Mouse (Mus musculus): Measurements from ENCODE around the gene Hddc3. TPM values are rescaled to one million over a fixed set of nuclear protein-coding genes. Genes with fewer than 3 reads are reported as not detected.

Hddc3 gene
- total and polyA plus RNA-seq, 3 experiments = 47.1 to 58.1 TPM; not detected in 1

- TF ChIP-seq CHD1 (IDR thresholded peaks at IDR 0.05; ENCODE audit: low read depth, low read length) (no peak), MAFK (IDR thresholded peaks at IDR 0.05; ENCODE audit: borderline replicate concordance, low read depth, low read length) (no peak), ZNF384 (IDR thresholded peaks at IDR 0.05; ENCODE audit: low read depth, low read length) (no peak)
These were observed at the start of gene Hddc3 (continued) for GRCm38 (mm10) chr7:80342858-80343257.

DNA sequence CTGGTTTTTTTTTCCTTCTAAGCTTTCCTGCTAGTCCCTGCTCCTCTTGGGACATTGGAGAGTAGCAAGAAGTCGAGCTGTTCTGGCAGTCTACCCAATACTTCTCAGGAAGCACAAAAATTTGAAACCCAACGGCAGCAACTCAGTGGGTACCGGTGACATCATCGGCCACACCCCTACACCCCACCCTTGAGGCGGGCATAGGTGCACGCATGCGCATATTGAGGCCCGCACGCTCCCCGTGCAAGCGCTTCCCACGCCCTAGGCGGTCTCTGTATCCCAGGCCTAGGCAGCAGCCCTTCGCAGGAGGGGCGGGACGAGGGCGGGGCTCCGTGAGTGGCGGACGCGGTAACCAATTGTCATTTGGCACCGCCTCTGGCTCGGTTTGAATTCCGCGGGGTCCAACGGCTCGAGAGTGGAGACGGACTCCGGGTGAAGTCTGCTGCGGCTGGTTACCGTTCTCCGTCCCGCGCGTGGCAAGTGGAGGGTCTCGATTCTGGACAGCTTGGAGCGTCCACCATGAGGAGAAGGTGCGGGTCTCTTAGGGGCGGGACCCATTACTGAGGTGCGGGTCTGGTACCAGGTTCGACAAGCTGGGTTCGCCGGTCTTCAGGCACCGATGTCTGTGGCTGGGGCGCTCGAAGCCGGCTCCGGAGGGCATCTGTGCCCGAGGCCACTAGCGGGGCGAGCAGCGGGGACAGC lies 48.7 kb upstream of the Hddc3 start, which contains the start of gene Prc1:
Gene Prc1, plus strand, starts transcription at position 389 of the 702 bp plus-strand sequence.
- TF ChIP-seq MXI1 (IDR thresholded peaks at IDR 0.05; ENCODE audit: low read depth, low read length) (peak; percentile 45), TBP (IDR thresholded peaks at IDR 0.05; ENCODE audit: low read depth, low read length) (peak; percentile 75), KAT2A (conservative IDR thresholded peaks at IDR 0.05; ENCODE audit: low read depth, low read length) (peak; percentile 51; the same call in 1 of the 2 replicates), POLR2AphosphoS2 (IDR thresholded peaks at IDR 0.05; ENCODE audit: low read length) (peak; percentile 88), RCOR1 (IDR thresholded peaks at IDR 0.05; ENCODE audit: low read depth, low read length) (no peak), ZNF384 (IDR thresholded peaks at IDR 0.05; ENCODE audit: low read depth, low read length) (0 out of 2 replicates have a peak, but pooled peaks have one; percentile 15), ZMIZ1 (IDR thresholded peaks at IDR 0.05; ENCODE audit: low read depth, low read length) (peak; percentile 69; the same call in 1 of the 2 replicates), SIN3A (IDR thresholded peaks at IDR 0.05; ENCODE audit: low read length) (peak; percentile 64), NELFE (IDR thresholded peaks at IDR 0.05; ENCODE audit: low read depth, low read length) (peak; percentile 89), TCF12 (IDR thresholded peaks at IDR 0.05; ENCODE audit: low read depth, low read length) (peak; percentile 47), BHLHE40 (IDR thresholded peaks at IDR 0.05; ENCODE audit: borderline replicate concordance, low read depth, low read length) (no peak), MAZ (IDR thresholded peaks at IDR 0.05; ENCODE audit: low read depth, low read length) (0 out of 2 replicates have a peak, but pooled peaks have one; percentile 38), MYC (IDR thresholded peaks at IDR 0.05; ENCODE audit: low read depth, low read length) (peak; percentile 32; the same call in 1 of the 2 replicates), NRF1 (IDR thresholded peaks at IDR 0.05; ENCODE audit: insufficient read depth, low read depth, low read length, poor library complexity, severe bottlenecking) (peak; percentile 80), EP300 (IDR thresholded peaks at IDR 0.05; ENCODE audit: low read depth in 1 of 2, low read length in 2 of 2) (no peak; a peak in 1 of 4 replicates), CHD2 (IDR thresholded peaks at IDR 0.05; ENCODE audit: low read length) (0 out of 2 replicates have a peak, but pooled peaks have one; percentile 35), POLR2A (IDR thresholded peaks at IDR 0.05; ENCODE audit: control insufficient read depth in 1 of 2, insufficient read depth in 1 of 2, low read depth in 1 of 2, low read length in 2 of 2, poor library complexity in 1 of 2) (peak; percentile 89 to 97), E2F4 (IDR thresholded peaks at IDR 0.05; ENCODE audit: borderline replicate concordance, low read depth, low read length) (peak; percentile 90), JUND (IDR thresholded peaks at IDR 0.05; ENCODE audit: low read depth, low read length) (peak; percentile 56; the same call in 1 of the 2 replicates), UBTF (IDR thresholded peaks at IDR 0.05; ENCODE audit: borderline replicate concordance, insufficient read depth, low read depth, low read length) (0 out of 2 replicates have a peak, but pooled peaks have one; percentile 72), ETS1 (IDR thresholded peaks at IDR 0.05; ENCODE audit: low read depth, low read length) (peak; percentile 54), MAX (IDR thresholded peaks at IDR 0.05; ENCODE audit: low read length) (peak; percentile 69), HCFC1 (IDR thresholded peaks at IDR 0.05; ENCODE audit: low read depth, low read length) (peak; percentile 73), ZC3H11A (IDR thresholded peaks at IDR 0.05; ENCODE audit: low read depth, low read length) (0 out of 2 replicates have a peak, but pooled peaks have one; percentile 6), USF1 (IDR thresholded peaks at IDR 0.05; ENCODE audit: low read depth, low read length) (0 out of 2 replicates have a peak, but pooled peaks have one; percentile 30), MAFK (IDR thresholded peaks at IDR 0.05; ENCODE audit: borderline replicate concordance, low read depth, low read length) (no peak), GABPA (IDR thresholded peaks at IDR 0.05; ENCODE audit: low read depth, low read length) (no peak), ZKSCAN1 (IDR thresholded peaks at IDR 0.05; ENCODE audit: low read depth, low read length) (no peak), SMC3 (IDR thresholded peaks at IDR 0.05; ENCODE audit: low read depth, low read length) (no peak; the same call in 1 of the 2 replicates), MYB (IDR thresholded peaks at IDR 0.05; ENCODE audit: low read depth, low read length) (no peak)
- peaks cover 3 to 14% of the 10 kb centered on the region in 2 experiments; a peak in 3 of 4 replicates for H3K36me3 ChIP-seq (ENCODE audit: control insufficient read depth in 1 of 2, insufficient read depth in 2 of 2, low read length in 2 of 2)
- H3K4me1 ChIP-seq (ENCODE audit: control insufficient read depth in 1 of 2, insufficient read depth in 2 of 2, low read length in 2 of 2) = peaks cover 3 to 7% of the 10 kb centered on the region in 2 experiments; a peak in 3 of 4 replicates

More for the DNA sequence above, 48.7 kb upstream of the Hddc3 start, which contains the start of gene Prc1:
- Histone ChIP-seq H3K79me2 (ENCODE audit: control insufficient read depth, insufficient read depth, low read length, poor library complexity) (peaks cover 39% of the 10 kb centered on the region), H3K4me3 (ENCODE audit: control insufficient read depth in 1 of 2, insufficient read depth in 1 of 2, low read depth in 2 of 2, low read length in 2 of 2) (peak within 1 kb of the TSS; percentile 73 to 74), H3K9ac (ENCODE audit: control insufficient read depth, low read depth, low read length, poor library complexity, severe bottlenecking) (peak within 1 kb of the TSS; percentile 93), H3K27me3 (ENCODE audit: control insufficient read depth in 1 of 2, insufficient read depth in 2 of 2, low read length in 2 of 2) (no peaks in the 10 kb centered on the region), H3K27ac (ENCODE audit: control insufficient read depth, low read depth, low read length) (peak within 1 kb of the TSS; percentile 69), H3K9me3 (replicated peaks; ENCODE audit: insufficient read depth, low read length) (no peaks in the 10 kb centered on the region)
- DNase-seq (ENCODE audit: low read depth, low spot score) = peak; percentile 99
